Comparison of ENCODE assay signal across 8 mouse cellular contexts in the genomic region with DNA sequence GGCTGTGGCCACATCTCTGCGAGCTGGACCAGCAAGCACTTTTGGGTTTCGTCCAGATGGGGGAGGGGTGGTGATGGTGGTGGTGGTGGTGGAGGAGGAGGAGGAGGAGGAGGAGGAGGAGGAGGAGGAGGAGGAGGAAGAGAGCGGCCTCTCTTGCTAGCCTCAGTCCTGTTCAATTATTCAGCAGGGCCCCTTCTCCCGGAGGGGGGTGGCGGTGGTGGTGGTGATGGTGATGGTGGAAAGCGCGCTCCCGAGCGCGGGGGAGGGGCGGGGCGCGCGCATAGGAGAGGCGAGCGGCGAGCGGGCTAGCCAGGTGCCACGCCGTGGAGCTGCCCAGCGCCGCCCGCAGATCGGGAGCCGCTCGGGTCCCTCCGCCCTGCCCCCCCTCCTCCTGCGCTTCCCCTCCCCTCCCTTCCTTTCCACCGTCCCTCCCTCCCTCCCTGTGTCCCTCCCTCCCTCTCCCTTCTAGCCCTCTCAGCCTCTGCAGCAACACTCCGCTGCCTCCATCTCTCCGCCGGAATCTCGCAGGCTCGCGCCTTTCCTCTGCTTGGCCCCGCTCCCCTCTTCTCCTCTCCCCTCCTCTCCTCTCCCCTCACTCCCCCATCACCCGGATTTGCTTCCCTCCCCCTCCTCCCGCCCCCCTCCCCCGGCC. TPM values are rescaled to one million over a fixed set of nuclear protein-coding genes. Genes with fewer than 3 reads are reported as not detected.
DNase-seq lines count a peak whose midpoint lies in the region; ATAC-seq and TF ChIP-seq lines count a peak whose summit lies in the region.

No protein-coding gene starts in this region.

- no peak for TF ChIP-seq CTCF in left cerebral cortex, adult 2 months (IDR thresholded peaks at IDR 0.05)

- H3K9me3 ChIP-seq in kidney, embryonic 16.5 days (ENCODE audit: low read length) = no peaks in the 10 kb centered on the region
- H3K9me3 ChIP-seq in heart, embryonic 14.5 days (ENCODE audit: control insufficient read depth, low read length) = no peaks in the 10 kb centered on the region
- no peaks in the 10 kb centered on the region for H3K9me3 ChIP-seq in midbrain, embryonic 16.5 days (replicated peaks; ENCODE audit: control insufficient read depth, low read length, poor library complexity, severe bottlenecking)

- H3K9ac ChIP-seq in kidney, embryonic 16.5 days (replicated peaks; ENCODE audit: low read length) = peak overlapping the region; percentile 62
- H3K9ac ChIP-seq in heart, embryonic 14.5 days (ENCODE audit: low read length) = peak overlapping the region; percentile 36; the same call in 1 of the 2 replicates
- H3K9ac ChIP-seq in midbrain, embryonic 16.5 days (ENCODE audit: low read depth, low read length) = peak overlapping the region; percentile 99

- intact Hi-C loops in left cerebral cortex, adult 2 months (cut with DNase I) = loop anchor here (5.0 kb wide), 1 partner anchor 410 kb away; a partner anchor contains a TSS

- peaks cover 20% of the 10 kb centered on the region for H3K4me1 ChIP-seq in kidney, embryonic 16.5 days (ENCODE audit: insufficient read depth, low read length)
- H3K4me1 ChIP-seq in heart, embryonic 14.5 days (ENCODE audit: control insufficient read depth in 2 of 2, insufficient read depth in 2 of 2, low read length in 2 of 2) = peaks cover 0 to 6% of the 10 kb centered on the region in 2 experiments; a peak in 3 of 4 replicates
- H3K4me1 ChIP-seq in midbrain, embryonic 16.5 days (ENCODE audit: control insufficient read depth, insufficient read depth, low read length) = peaks cover 41% of the 10 kb centered on the region

- peak overlapping the region; percentile 84 for H3K4me2 ChIP-seq in kidney, embryonic 16.5 days (replicated peaks; ENCODE audit: low read depth, low read length)
- H3K4me2 ChIP-seq in heart, embryonic 14.5 days (ENCODE audit: low read length) = peak overlapping the region; percentile 64
- H3K4me2 ChIP-seq in midbrain, embryonic 16.5 days (ENCODE audit: low read length) = peak overlapping the region; percentile 91

- H3K4me3 ChIP-seq in kidney, embryonic 16.5 days (ENCODE audit: low read length) = peak overlapping the region; percentile 53
- peak overlapping the region; percentile 30 to 43; a peak in 3 of 4 replicates for H3K4me3 ChIP-seq in heart, embryonic 14.5 days (ENCODE audit: control insufficient read depth in 1 of 2, insufficient read depth in 1 of 2, low read depth in 1 of 2, low read length in 2 of 2)
- H3K4me3 ChIP-seq in left cerebral cortex, adult 2 months = peak overlapping the region; percentile 51
- H3K4me3 ChIP-seq in midbrain, embryonic 16.5 days (ENCODE audit: low read depth, low read length) = peak overlapping the region; percentile 91

- no peak for DNase-seq in kidney, adult 18-20 months
- DNase-seq in cerebellum, postnatal 10 days = peak; percentile 92 to 93
- DNase-seq in left cerebral cortex, adult 2 months (ENCODE audit: extremely low spot score in 1 of 2, low spot score in 2 of 2) = peak; percentile 75 to 83
- no peak for DNase-seq in urinary bladder, postnatal 4 days (ENCODE audit: low spot score in 2 of 2)

- 0% methylated on average over 13 of the region's 39 CpGs for WGBS in kidney, embryonic 16.5 days
- WGBS in heart, embryonic 14.5 days = under 1% methylated on average over 23 of the region's 39 CpGs
- 2% methylated on average over 7 of the region's 39 CpGs for WGBS in midbrain, embryonic 16.5 days

- ATAC-seq in kidney, embryonic 16.5 days (ENCODE audit: low FRiP score, low TSS enrichment) = peak; percentile 32
- ATAC-seq in heart, embryonic 14.5 days (ENCODE audit: insufficient number of reproducible peaks, insufficient read depth, low FRiP score, low read depth) = no peak
- ATAC-seq in midbrain, embryonic 16.5 days = peak; percentile 69
- ATAC-seq in monocyte, adult 5-6 weeks (replicated peaks; ENCODE audit: insufficient number of reproducible peaks, low FRiP score, low TSS enrichment, poor library complexity, severe bottlenecking) = no peak

- no peak overlapping the region for H3K27ac ChIP-seq in kidney, embryonic 16.5 days (ENCODE audit: low read length)
- H3K27ac ChIP-seq in heart, embryonic 14.5 days (replicated peaks in 1 of 2; ENCODE audit: control insufficient read depth in 1 of 2, insufficient read depth in 1 of 2, low read depth in 2 of 2, low read length in 2 of 2) = no peak overlapping the region
- peak overlapping the region; percentile 98 for H3K27ac ChIP-seq in left cerebral cortex, adult 2 months
- peak overlapping the region; percentile 97 for H3K27ac ChIP-seq in midbrain, embryonic 16.5 days (ENCODE audit: low read length)

- no peaks in the 10 kb centered on the region for H3K36me3 ChIP-seq in kidney, embryonic 16.5 days (ENCODE audit: insufficient read depth, low read length)
- H3K36me3 ChIP-seq in heart, embryonic 14.5 days (ENCODE audit: control insufficient read depth, insufficient read depth, low read length) = no peaks in the 10 kb centered on the region
- H3K36me3 ChIP-seq in midbrain, embryonic 16.5 days (ENCODE audit: control insufficient read depth, insufficient read depth, low read length) = no peaks in the 10 kb centered on the region; the same call in 1 of the 2 replicates

- H3K27me3 ChIP-seq in kidney, embryonic 16.5 days (ENCODE audit: insufficient read depth, low read length) = peaks cover 74% of the 10 kb centered on the region
- peaks cover 95% of the 10 kb centered on the region for H3K27me3 ChIP-seq in heart, embryonic 14.5 days (ENCODE audit: control insufficient read depth, insufficient read depth, low read length)
- H3K27me3 ChIP-seq in midbrain, embryonic 16.5 days (ENCODE audit: control insufficient read depth, insufficient read depth, low read depth, low read length) = no peaks in the 10 kb centered on the region

RNA-seq across cellular contexts. Expression of a gene that starts 45.6 kb away (rescaled TPM):
- 27.4 and 27.7 TPM in 2 replicates for polyA plus RNA-seq in kidney, embryonic 16.5 days (2015; fragmentation: Nextera tagmentation; extraction: Ambion mirVana)
- polyA plus RNA-seq in heart, embryonic 14.5 days (2014; fragmentation: Nextera tagmentation; extraction: Ambion mirVana) = not detected in 2 replicates
- total RNA-seq in left cerebral cortex, adult 2 months (2021) = under 1 TPM in 1 of 2 experiments, not detected in 1; 0.68 TPM
- 0.11 TPM in 1 of 2 replicates, not detected in the other for polyA plus RNA-seq in midbrain, embryonic 16.5 days (2015; fragmentation: Nextera tagmentation; extraction: Ambion mirVana)
- not detected in 3 replicates for total RNA-seq in monocyte, adult 5-6 weeks (2017)

Comparison
In these comparisons a context has a peak if more than half of its experiments do, and no peak if none do; other contexts are left out.
1. ATAC-seq: peak in kidney, embryonic 16.5 days (single experiment) and midbrain, embryonic 16.5 days (single experiment); none in heart, embryonic 14.5 days (single experiment) and monocyte, adult 5-6 weeks (single experiment).
2. H3K27ac ChIP-seq: peak in left cerebral cortex, adult 2 months (single experiment) and midbrain, embryonic 16.5 days (single experiment); none in kidney, embryonic 16.5 days (single experiment) and heart, embryonic 14.5 days (0 of 2).
3. H3K4me3 ChIP-seq: peak in every context shown above with its lines; median percentile 91 in midbrain, embryonic 16.5 days; 53 in kidney, embryonic 16.5 days; 51 in left cerebral cortex, adult 2 months; 36 in heart, embryonic 14.5 days.
4. H3K9ac ChIP-seq: peak in every context shown above with its lines; median percentile 99 in midbrain, embryonic 16.5 days; 62 in kidney, embryonic 16.5 days; 36 in heart, embryonic 14.5 days.
5. DNase-seq: peak in cerebellum, postnatal 10 days (2 of 2) and left cerebral cortex, adult 2 months (2 of 2); none in kidney, adult 18-20 months (single experiment) and urinary bladder, postnatal 4 days (0 of 2).
6. RNA of a gene that starts 45.6 kb away (polyA plus RNA-seq): 27.4 to 27.7 TPM in kidney, embryonic 16.5 days; 0.11 TPM in midbrain, embryonic 16.5 days and not detected in heart, embryonic 14.5 days; every median in the first group is over 10 times any median in the second.
7. Peak in every context shown above with its lines, with median percentiles within 50 percentile points of each other: H3K4me2 ChIP-seq.